Mouse (Mus musculus): ENCODE results near the gene Rnf38. TPM values are rescaled to one million over a fixed set of nuclear protein-coding genes. Genes with fewer than 3 reads are reported as not detected.
A peak's percentile ranks its signal among the peaks of the same experiment; 100 is the strongest.

Gene Rnf38
- total and polyA plus RNA-seq, 3 experiments = 20.0 to 95.1 (median 22.9) TPM

DNA sequence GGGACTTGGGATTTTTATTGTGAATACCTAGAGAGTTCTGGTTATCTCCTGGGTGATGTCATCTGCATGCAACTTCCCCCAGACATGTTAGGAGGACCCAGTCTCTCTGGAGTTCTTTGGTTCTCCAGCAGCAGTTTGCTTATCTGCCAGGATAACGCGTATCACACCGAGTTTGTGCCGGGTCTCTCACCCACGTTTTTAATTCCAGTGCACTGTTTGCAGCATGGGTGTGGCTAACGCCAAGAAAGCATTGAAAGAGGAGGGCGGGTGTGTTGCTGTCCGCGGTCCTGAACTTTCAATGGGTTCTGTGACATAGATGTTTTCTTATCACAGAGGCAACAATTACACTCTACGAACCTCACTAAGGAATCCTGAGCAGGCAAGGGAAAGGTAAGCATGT, 26.7 kb upstream of the Rnf38 start:
- ATAC-seq (ENCODE audit: extremely low read depth, insufficient number of reproducible peaks, low FRiP score, poor library complexity, severe bottlenecking) (no peak), DNase-seq (ENCODE audit: low spot score) (peak; percentile 46)
- no peaks in the 10 kb centered on the region for H3K36me3 ChIP-seq (replicated peaks)

DNA sequence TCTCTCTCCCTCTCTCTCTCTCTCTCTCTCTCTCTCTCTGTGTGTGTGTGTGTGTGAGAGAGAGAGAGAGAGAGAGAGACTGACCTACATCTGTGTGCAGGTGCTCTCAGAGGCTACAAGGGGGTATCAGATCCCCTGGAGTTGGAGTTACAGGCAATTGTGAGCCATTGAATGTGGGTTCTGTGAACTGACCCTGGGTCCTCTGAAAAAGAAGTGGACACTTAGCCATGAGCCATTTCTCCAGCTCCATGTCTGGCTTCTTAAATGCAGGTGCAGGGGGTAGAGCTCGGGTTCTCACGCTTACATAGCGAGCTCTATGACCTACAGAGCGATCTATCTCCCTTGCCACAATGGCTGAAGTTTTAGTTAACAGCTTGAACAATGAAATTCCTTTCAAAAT, 25.5 kb upstream of the Rnf38 start:
- no peaks in the 10 kb centered on the region for H3K9me3 ChIP-seq (replicated peaks)
- no peak for ATAC-seq (ENCODE audit: extremely low read depth, insufficient number of reproducible peaks, low FRiP score, poor library complexity, severe bottlenecking)
- no peaks in the 10 kb centered on the region for H3K4me1 ChIP-seq (ENCODE audit: insufficient read depth, low read depth, low read length)
- H3K36me3 ChIP-seq (replicated peaks) = no peaks in the 10 kb centered on the region
- no peak for DNase-seq (ENCODE audit: low spot score)
- TF ChIP-seq CTCF (IDR thresholded peaks at IDR 0.05; ENCODE audit: low read depth, low read length) (no peak), GATA1 (IDR thresholded peaks at IDR 0.05; ENCODE audit: borderline replicate concordance, low read length) (no peak), TAL1 (conservative IDR thresholded peaks at IDR 0.05; ENCODE audit: low read depth, low read length) (no peak), GATA2 (IDR thresholded peaks at IDR 0.05; ENCODE audit: borderline replicate concordance, low read depth, low read length) (no peak), POLR2AphosphoS5 (IDR thresholded peaks at IDR 0.05; ENCODE audit: insufficient replicate concordance, low read depth, low read length) (no peak)
- peaks cover 3% of the 10 kb centered on the region for H3K27me3 ChIP-seq (ENCODE audit: insufficient read depth, low read length)
- no peak overlapping the region for H3K4me3 ChIP-seq (ENCODE audit: low read depth, low read length)

More for the DNA sequence above, 26.7 kb upstream of the Rnf38 start:
- Histone ChIP-seq H3K9me3 (replicated peaks) (no peaks in the 10 kb centered on the region), H3K27me3 (ENCODE audit: insufficient read depth, low read length) (no peaks in the 10 kb centered on the region), H3K4me1 (ENCODE audit: insufficient read depth, low read depth, low read length) (no peaks in the 10 kb centered on the region), H3K4me3 (ENCODE audit: low read depth, low read length) (no peak overlapping the region)
- TF ChIP-seq TAL1 (conservative IDR thresholded peaks at IDR 0.05; ENCODE audit: low read depth, low read length) (no peak), GATA1 (IDR thresholded peaks at IDR 0.05; ENCODE audit: borderline replicate concordance, low read length) (no peak), GATA2 (IDR thresholded peaks at IDR 0.05; ENCODE audit: borderline replicate concordance, low read depth, low read length) (no peak), POLR2AphosphoS5 (IDR thresholded peaks at IDR 0.05; ENCODE audit: insufficient replicate concordance, low read depth, low read length) (no peak), CTCF (IDR thresholded peaks at IDR 0.05; ENCODE audit: low read depth, low read length) (no peak)

DNA sequence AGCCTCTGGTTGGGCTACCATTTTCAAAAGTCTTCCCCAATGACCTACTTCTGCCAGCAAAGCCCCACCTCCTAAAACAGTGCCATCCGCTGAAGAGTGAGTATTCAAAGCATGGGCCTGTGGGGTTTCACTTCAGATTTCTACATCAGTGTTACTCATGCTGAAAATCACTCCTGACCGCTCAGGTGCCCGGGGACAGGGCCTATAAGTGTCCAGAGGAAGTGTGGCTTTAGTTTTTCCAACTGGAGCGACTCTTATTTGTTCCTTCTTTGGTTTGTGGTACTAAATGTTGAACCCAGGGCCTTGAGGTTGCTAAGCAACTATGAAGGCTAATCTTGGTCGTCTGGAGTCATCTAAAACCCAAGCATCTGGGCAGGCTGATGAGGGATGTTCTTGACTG, 21.0 kb upstream of the Rnf38 start:
- Histone ChIP-seq H3K27me3 (ENCODE audit: insufficient read depth, low read length) (peaks cover 28% of the 10 kb centered on the region), H3K4me3 (ENCODE audit: low read depth, low read length) (no peak overlapping the region), H3K4me1 (ENCODE audit: insufficient read depth, low read depth, low read length) (no peaks in the 10 kb centered on the region), H3K36me3 (replicated peaks) (no peaks in the 10 kb centered on the region), H3K9me3 (replicated peaks) (no peaks in the 10 kb centered on the region)
- DNase-seq (ENCODE audit: low spot score) (no peak), ATAC-seq (ENCODE audit: extremely low read depth, insufficient number of reproducible peaks, low FRiP score, poor library complexity, severe bottlenecking) (no peak)
- TF ChIP-seq TAL1 (conservative IDR thresholded peaks at IDR 0.05; ENCODE audit: low read depth, low read length) = no peak
- no peak for TF ChIP-seq GATA1 (IDR thresholded peaks at IDR 0.05; ENCODE audit: borderline replicate concordance, low read length)
- TF ChIP-seq POLR2AphosphoS5 (IDR thresholded peaks at IDR 0.05; ENCODE audit: insufficient replicate concordance, low read depth, low read length) = no peak
- no peak for TF ChIP-seq CTCF (IDR thresholded peaks at IDR 0.05; ENCODE audit: low read depth, low read length)
- no peak for TF ChIP-seq GATA2 (IDR thresholded peaks at IDR 0.05; ENCODE audit: borderline replicate concordance, low read depth, low read length)

DNA sequence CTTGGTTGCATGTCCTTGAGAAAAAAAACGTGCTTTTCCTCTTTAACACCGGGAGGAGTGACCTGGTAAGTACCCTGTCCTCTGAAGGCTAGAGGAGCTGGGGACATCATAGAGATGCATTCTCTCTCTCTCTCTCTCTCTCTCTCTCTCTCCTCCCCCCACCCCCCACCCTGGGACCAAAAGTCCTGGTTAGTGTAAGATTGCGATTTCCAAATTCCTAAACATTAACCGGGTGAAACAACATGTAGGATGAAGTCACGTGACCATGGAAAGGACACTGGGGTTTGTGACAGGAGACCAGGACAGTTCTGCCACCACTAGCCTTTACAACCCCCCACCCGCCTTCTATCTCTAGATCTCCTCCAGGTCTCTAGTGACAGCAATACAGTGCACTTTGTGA, 19.6 kb upstream of the Rnf38 start:
- ATAC-seq (ENCODE audit: extremely low read depth, insufficient number of reproducible peaks, low FRiP score, poor library complexity, severe bottlenecking) (no peak), DNase-seq (ENCODE audit: low spot score) (no peak)
- no peak overlapping the region for H3K4me3 ChIP-seq (ENCODE audit: low read depth, low read length)
- H3K27me3 ChIP-seq (ENCODE audit: insufficient read depth, low read length) = peaks cover 40% of the 10 kb centered on the region
- H3K9me3 ChIP-seq (replicated peaks) = no peaks in the 10 kb centered on the region
- TF ChIP-seq GATA1 (IDR thresholded peaks at IDR 0.05; ENCODE audit: borderline replicate concordance, low read length) = no peak
- no peak for TF ChIP-seq CTCF (IDR thresholded peaks at IDR 0.05; ENCODE audit: low read depth, low read length)
- no peak for TF ChIP-seq POLR2AphosphoS5 (IDR thresholded peaks at IDR 0.05; ENCODE audit: insufficient replicate concordance, low read depth, low read length)
- TF ChIP-seq TAL1 (conservative IDR thresholded peaks at IDR 0.05; ENCODE audit: low read depth, low read length) = no peak
- TF ChIP-seq GATA2 (IDR thresholded peaks at IDR 0.05; ENCODE audit: borderline replicate concordance, low read depth, low read length) = no peak
- no peaks in the 10 kb centered on the region; the same call in 1 of the 2 replicates for H3K4me1 ChIP-seq (ENCODE audit: insufficient read depth, low read depth, low read length)
- no peaks in the 10 kb centered on the region for H3K36me3 ChIP-seq (replicated peaks)

DNA sequence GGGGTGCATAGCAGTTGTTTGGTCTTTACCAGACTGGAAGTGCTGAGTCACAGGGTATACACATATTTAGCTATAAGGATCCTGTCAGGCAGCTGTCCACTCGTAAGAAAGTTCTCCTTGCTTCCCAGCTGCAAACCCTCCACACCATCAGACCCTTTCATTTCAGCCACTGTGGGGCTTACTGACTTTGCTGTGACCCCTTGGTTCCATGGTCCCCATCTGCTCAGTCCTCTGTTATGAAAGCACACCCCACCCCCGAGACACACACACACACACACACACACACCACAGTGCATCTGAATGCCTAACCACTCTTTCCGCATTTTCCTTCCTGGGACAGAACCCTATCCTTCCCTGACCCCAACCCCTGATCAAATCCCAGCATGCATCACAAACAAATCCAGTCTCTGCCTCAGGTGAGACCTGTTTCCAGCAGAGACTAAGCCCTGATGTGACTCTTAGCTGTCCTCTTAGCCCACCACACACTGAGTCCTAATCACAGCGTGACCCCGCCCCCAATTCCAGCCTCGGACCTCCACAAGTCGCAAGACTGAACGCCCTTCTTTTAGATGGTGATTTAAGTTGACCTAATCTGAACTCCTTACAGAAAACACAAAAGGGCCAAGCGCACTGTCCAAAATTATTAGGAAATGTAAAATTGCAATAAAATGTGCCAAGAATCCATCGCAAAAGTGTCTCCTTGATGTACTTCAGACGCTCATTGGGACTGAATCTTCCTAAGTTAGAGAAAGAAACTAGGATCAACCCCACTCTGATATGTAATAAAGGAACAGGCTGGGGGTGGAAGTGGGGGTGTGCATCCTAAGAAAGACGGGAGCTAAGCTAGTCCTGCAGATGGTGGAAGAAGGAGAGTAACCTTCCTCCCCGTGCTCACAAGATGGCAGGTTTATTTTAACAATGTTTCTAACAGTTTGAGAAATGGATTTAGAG, 18.7 kb upstream of the Rnf38 start:
- Histone ChIP-seq H3K27me3 (ENCODE audit: insufficient read depth, low read length) (peaks cover 47% of the 10 kb centered on the region), H3K4me1 (ENCODE audit: insufficient read depth, low read depth, low read length) (no peaks in the 10 kb centered on the region; the same call in 1 of the 2 replicates), H3K36me3 (replicated peaks) (no peaks in the 10 kb centered on the region), H3K4me3 (ENCODE audit: low read depth, low read length) (no peak overlapping the region), H3K9me3 (replicated peaks) (no peaks in the 10 kb centered on the region)
- TF ChIP-seq GATA2 (IDR thresholded peaks at IDR 0.05; ENCODE audit: borderline replicate concordance, low read depth, low read length) (no peak), TAL1 (conservative IDR thresholded peaks at IDR 0.05; ENCODE audit: low read depth, low read length) (no peak), CTCF (IDR thresholded peaks at IDR 0.05; ENCODE audit: low read depth, low read length) (no peak), POLR2AphosphoS5 (IDR thresholded peaks at IDR 0.05; ENCODE audit: insufficient replicate concordance, low read depth, low read length) (no peak), GATA1 (IDR thresholded peaks at IDR 0.05; ENCODE audit: borderline replicate concordance, low read length) (no peak)
- DNase-seq (ENCODE audit: low spot score) (no peak), ATAC-seq (ENCODE audit: extremely low read depth, insufficient number of reproducible peaks, low FRiP score, poor library complexity, severe bottlenecking) (no peak)

DNA sequence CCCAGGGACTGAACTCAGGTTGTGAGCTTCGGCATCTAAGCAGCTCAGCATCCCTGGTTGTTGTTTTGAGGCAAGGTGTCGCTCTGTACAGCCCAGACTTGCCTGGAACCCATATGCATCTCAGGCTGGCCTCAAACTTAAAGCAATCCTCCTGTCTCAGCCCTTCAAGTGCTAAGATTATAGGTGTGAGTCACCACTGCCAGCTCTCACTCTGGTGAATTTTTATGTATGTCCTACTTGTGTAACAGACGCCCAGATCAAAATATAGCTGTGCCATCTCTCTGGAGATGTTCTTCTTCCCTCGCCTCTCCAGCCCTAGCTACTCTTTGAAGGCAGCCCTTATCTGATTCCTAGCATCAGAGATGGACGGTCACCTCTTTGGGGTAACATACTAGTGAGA, 17.9 kb upstream of the Rnf38 start:
- H3K27me3 ChIP-seq (ENCODE audit: insufficient read depth, low read length) = peaks cover 51% of the 10 kb centered on the region
- no peak overlapping the region for H3K4me3 ChIP-seq (ENCODE audit: low read depth, low read length)
- no peak for DNase-seq (ENCODE audit: low spot score)
- no peaks in the 10 kb centered on the region for H3K36me3 ChIP-seq (replicated peaks)
- H3K9me3 ChIP-seq (replicated peaks) = no peaks in the 10 kb centered on the region
- H3K4me1 ChIP-seq (ENCODE audit: insufficient read depth, low read depth, low read length) = no peaks in the 10 kb centered on the region; the same call in 1 of the 2 replicates
- no peak for ATAC-seq (ENCODE audit: extremely low read depth, insufficient number of reproducible peaks, low FRiP score, poor library complexity, severe bottlenecking)
- TF ChIP-seq POLR2AphosphoS5 (IDR thresholded peaks at IDR 0.05; ENCODE audit: insufficient replicate concordance, low read depth, low read length) = no peak
